Mouse (Mus musculus) liver, embryonic 14.5 days (tissue): ENCODE measurements at regions not wholly inside any gene's neighbourhood (a gene's known extent, or its start where the extent isn't known, plus 50 kb on each side); places are given as distances from the start of the nearest gene placed in this dataset.

Experiments
- CTCF ChIP-seq: IDR thresholded peaks from 2 replicates; pipeline ENCODE4 v1.5.1; 2016; ENCODE audit warnings: antibody characterized with exemption, low read depth, control low read depth
- EP300 ChIP-seq: IDR thresholded peaks from 2 replicates; pipeline ENCODE4 v1.6.1; 2016; ENCODE audit warnings: antibody characterized with exemption, low read depth

DNA sequence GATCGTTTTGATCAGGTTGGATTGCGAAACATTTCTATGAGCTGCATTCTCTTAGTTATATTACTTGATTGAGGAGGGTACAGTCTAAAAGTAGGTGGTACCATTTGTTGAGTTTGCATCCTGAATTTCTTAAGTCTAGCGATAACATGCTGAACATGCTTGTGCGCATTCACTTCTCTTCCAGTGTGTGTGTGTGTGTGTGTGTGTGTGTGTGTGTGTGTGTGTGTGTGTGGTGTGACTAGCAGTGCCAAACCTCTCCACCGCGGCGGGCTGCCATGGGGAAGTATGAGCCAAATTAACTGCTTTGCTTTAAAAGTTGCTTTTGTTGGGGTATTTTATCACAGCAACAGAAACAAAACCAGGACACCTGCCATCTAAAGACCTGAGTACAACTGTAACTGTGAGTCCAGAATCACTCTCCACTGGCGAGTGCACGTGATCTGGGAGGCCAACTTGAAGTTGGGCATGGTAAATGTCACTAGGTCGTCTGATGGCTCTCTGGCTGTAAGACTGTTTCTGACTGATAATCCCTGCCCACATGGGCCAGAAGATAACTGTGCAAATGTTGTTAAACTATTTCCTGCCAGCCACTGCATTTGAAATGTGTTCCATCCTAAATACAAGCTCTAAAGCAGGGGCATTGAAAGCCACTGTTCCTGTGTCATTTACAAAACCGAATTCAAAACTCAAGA is 273.3 kb upstream of the Ppargc1a start:
- TF ChIP-seq EP300 (peak; percentile 92), CTCF (no peak)
